Mouse (Mus musculus): Measurements from ENCODE around the gene Pigx.
"Not testable (repeated sequence)": the region's sequence is repeated elsewhere in the genome, so short reads cannot be mapped to it uniquely, and the experiment has no call there.

The Pigx gene

GRCm38 (mm10) chr16:32108170-32108569 is 8.6 kb upstream of the Pigx start:
- no peak for DNase-seq

DNA sequence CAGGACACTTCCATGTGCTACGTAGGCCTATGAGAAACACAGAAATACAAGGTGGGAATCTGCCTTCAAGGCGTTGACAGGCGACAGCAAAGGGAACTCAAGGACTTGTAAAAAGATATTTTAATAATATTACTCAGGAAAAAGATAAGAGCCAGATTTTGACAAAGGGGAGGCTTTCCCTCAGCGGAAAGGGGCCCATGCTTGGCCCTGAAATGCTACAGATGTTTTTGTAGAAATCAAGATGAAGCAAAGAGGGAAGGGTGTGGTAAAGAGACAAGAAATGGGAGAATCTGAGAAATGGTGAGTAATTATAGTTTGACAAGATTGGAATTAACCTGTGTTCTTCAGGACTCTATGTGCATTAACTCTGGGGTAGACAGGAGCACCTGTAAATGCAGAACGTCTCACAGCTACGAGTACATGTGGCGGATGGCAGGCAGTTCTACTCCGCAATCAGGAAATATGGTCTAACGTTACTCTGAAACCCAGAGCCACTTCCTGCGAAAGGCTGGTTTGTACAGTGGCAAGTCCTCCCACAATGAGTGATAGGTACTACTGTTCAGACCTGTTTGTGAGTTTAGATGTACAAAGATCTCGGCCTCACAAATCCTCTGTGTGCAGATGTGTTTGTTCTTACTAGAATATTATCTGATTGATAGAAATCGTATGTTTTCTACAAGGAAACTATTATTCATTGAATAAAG is 8.0 kb upstream of the Pigx start:
- no peak for DNase-seq

- DNase-seq, result no peak
Observed at GRCm38 (mm10) chr16:32105698-32106097, 6.2 kb upstream of the Pigx start.

- no peak for DNase-seq
Observed at GRCm38 (mm10) chr16:32102295-32102694, 2.8 kb upstream of the Pigx start.

DNA sequence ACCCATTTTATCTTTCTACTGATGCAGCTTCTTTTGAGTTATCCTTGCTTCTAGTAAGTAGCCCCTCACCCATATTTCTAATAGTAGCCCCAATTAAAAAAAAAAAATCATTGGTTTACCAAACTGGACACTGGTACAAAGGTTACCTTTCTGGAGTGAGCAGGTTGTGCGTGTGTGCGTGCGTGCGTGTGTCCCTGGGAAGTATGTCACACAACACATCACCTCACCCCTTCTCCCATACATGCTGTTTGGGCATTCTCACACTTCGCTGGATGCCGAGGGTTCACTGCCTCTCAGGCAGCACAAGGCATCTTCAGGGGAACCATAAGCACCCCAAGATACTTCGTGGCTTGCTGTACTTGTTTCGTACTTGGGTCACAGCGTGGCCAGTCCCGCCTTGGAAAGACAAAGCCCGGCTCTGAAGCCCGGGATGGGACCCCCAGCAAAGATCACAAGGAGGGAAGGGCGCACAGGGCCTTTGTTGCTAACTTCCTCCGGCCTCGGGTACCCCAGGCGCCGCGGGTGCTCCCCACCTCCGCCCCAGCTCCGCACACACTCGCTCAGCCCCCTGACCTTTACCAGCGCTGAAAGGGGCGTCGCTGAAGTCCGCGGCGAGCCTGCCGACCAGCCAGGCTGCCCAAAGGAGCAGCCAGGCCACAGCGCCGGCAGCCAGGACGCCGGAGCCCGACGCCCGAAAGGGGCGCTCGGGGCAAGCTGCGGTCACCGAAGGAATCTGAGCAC is 473 bp downstream of the Pigx start:
- no peak for DNase-seq

- not testable (repeated sequence) for DNase-seq
Observed at GRCm38 (mm10) chr16:32097757-32098156, 1.8 kb downstream of the Pigx start.

DNA sequence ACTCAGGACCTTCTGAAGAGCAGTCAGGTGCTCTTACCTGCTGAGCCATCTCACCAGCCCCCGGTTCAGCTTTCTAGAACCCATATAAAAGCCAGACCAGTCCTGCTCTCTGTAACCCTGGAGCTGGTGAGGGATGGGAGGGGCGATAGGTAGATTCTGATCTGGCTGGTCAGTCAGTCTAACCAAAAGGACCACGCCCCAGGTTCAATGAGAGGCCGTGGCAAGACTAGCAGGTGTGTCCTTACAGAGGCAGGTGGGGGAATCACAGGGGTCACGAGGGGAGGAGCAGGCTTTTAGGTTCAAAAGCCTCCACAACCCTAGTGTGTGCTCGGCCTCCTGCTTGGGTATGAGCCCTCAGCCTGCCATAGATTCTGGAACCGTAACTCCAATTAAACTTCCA is 8.1 kb downstream of the Pigx start:
- no peak for DNase-seq

DNA sequence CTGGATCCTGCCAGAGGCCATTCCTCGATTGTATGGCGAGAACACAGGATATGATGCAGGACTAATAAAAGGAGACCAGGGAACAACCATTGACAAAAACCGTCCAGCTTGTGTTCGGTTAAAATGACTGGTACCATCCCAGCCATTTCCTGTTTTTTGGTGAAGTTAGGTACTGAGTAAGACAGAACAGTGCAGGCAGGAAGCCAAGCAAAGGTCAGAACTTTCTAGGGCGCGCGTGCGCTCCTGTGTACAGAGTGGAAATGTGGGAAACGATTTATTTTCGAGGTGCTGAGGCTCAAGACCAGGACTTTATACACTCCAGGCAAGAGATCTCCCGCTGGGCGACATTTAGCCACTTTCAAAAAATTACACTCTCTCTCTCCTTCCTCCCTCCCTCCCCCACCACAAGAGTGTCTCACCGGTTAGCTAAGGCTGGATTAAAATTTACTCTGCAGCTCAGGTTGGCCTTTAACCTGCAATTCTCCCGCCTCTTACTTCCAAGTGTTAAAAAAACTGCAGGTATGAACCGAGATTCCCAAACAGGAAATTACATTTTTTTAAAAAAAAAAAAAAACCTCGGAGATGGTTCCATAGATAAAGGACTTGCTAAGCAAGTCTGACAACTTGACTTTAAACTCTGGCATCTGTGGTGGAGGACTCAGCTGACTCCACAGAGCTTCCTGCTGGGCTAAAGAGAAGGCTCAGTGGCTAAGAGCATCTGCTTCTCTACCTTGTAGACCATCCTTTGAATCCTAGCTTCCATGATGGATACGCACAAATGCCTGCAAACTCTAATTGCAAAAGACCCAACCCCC is 11.7 kb downstream of the Pigx start:
- DNase-seq, result no peak

- DNase-seq, result peak; percentile 85
Observed at GRCm38 (mm10) chr16:32078991-32079511, 20.5 kb downstream of the Pigx start, which contains the start of gene Pak2. Gene Pak2, minus strand, starts transcription at chr16:32079342.

DNA sequence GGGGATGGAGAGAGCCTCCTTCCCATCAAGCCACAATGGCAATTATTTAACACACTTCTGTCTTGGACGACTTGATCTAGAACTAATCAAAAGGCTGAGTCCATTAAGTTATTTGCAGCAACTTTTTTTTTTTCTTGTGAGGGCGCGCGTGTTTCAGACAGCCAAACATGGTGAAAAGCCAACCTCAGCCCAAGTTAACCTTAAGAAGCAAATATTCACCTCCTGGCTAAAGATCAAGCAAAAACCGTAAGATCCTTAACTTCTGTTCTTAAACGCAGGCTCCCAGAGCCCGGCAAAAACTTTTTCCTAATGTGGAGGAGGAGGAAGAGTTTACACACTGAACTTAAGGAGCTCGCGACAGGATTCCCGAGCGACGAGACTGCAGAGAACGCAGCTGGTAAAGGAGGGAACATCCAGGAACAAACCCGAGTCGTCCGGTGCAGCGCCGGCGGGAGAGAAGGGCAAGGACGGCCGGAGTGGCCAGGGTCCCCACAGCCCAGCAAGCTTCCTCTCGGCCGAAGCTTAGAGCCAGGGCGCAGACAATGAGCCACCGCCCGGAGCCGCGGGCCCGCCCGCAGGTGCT is 21.0 kb downstream of the Pigx start:
- no peak for DNase-seq

GRCm38 (mm10) chr16:32077648-32078407 is 21.7 kb downstream of the Pigx start:
- DNase-seq, result no peak

DNA sequence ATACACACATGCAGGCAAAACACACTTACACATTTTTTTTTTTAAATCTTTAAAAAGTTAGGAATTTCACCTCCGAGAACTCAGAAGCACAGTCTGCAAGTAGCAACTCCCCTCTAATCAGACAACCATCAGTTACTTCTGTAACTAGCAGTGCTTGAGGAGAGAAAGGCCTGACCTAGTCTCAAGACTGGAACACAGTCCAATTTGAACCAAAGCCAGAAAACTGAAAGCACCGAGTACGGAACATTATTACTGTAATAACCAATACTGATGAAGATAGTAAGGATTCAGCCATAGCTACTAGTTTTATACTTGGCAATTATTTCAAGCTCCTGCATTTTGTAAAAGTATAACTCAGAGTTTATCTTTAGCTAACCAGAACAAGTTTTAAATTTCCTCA is 23.1 kb downstream of the Pigx start:
- no peak for DNase-seq

DNA sequence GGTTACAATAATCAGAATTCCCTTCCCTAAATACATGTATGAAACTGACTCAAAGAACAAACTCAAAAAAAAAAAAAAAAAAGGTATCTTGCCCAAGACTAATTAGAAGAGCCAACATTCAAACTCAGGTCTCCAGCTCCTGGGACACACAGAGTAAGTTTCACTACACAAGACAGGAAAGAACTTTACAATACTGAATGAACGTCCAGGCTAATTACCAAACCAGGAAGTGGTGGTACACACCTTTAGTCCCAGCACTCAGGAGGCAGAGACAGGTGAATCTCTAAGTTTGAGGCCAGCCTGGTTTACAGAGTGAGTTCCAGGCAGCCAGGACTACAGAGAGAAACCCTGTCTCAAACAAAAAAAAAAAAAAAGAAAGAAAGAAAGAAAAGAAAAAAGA is 23.8 kb downstream of the Pigx start:
- DNase-seq, result no peak

DNA sequence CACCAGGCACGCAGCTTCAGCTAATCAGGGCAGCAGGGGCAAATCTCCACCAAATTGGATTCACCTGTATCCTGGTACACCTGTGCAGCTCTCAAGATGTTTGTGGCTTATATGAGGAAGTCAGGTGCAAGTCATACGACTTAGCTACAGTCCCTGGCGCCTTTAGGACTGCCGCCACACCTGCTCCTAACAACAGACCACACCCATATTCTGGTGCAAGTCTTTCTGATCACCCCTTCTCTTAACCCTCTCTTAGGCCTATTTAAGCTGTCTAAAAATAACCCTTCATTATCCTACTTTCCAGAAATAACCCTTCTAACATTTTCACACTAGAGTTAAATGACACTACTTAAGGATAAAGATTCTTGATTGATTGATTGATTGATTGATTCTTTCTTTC is 29.5 kb downstream of the Pigx start:
- DNase-seq, result not testable (repeated sequence)

- DNase-seq, result no peak
Observed at GRCm38 (mm10) chr16:32068389-32069300, 30.9 kb downstream of the Pigx start.

GRCm38 (mm10) chr16:32066899-32067298 is 32.6 kb downstream of the Pigx start:
- no peak for DNase-seq

GRCm38 (mm10) chr16:32063900-32064299 is 35.6 kb downstream of the Pigx start:
- DNase-seq, result no peak

GRCm38 (mm10) chr16:32062226-32062625 is 37.3 kb downstream of the Pigx start:
- no peak for DNase-seq

DNA sequence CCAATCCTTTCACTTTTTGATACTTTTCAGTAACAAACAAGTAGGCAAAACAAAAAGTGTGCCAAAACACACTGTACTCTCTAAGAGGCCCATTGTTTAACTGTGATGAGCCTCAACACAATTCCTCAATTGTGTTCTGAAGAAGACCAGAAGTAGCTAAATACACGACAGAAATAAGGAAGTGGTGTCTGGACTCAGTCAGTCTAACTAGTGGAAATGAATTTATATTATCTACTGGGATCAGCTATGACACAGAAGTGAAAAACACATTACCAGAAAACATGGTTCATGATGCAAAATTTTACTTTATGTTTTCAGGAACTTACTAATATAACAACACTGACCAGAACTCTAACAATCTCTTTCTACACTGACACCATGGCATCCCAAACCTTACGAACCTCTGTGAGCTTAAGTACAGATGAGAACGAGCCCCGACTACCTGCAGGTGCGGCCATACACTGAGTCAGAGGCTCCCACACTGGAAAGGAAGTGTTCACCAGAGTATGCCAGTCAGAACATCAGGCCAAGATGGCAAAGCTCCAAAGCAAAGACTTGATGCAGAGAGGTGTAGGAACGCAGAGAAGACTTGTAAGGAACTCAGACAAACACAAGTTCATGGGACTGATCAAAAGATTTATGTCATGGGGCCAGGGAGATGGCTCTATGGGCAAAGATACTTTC is 39.6 kb downstream of the Pigx start:
- DNase-seq, result no peak

DNA sequence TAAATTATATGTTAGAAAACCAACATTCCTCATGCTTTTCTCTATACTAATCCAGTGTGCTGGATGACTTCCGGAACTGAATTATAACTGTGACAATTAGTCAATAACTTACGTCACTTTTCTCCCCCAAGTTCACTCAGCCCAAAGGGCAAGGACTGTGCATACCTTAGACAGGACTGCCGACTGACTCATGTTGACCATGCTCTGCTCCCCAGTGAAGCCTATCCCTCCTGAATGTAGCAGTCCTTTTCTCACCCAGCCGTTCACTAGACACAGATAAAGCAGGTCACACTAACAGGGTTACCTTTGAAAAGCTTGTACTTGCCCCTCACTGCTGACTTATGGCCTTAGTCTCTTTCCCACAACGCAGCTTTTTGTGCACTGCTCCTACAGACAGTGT is 40.7 kb downstream of the Pigx start:
- DNase-seq, result no peak
